Mouse (Mus musculus): ENCODE measurements around the gene Cd52. TPM values are rescaled to one million over a fixed set of nuclear protein-coding genes. Genes with fewer than 3 reads are reported as not detected.
A peak's percentile ranks its signal among the peaks of the same experiment; 100 is the strongest.

Gene Cd52
- total and polyA plus RNA-seq, 3 experiments, result 1,886 to 5,448 (median 2,306) TPM

- TF ChIP-seq EP300 (IDR thresholded peaks at IDR 0.05; ENCODE audit: low read length) (no peak), MAX (IDR thresholded peaks at IDR 0.05; ENCODE audit: low read length) (no peak), IRF4 (IDR thresholded peaks at IDR 0.05; ENCODE audit: low read depth, low read length) (no peak), MXI1 (IDR thresholded peaks at IDR 0.05; ENCODE audit: low read depth, low read length) (no peak), ZMIZ1 (IDR thresholded peaks at IDR 0.05; ENCODE audit: low read depth, low read length) (no peak), TBP (conservative IDR thresholded peaks at IDR 0.05; ENCODE audit: low read depth, low read length) (no peak), GABPA (IDR thresholded peaks at IDR 0.05; ENCODE audit: insufficient replicate concordance, low read depth, low read length) (no peak)
- no peak overlapping the region for H3K4me3 ChIP-seq (replicated peaks in 1 of 3; ENCODE audit: low read depth in 2 of 3, low read length in 2 of 3, poor library complexity in 1 of 3)
- H3K27me3 ChIP-seq (replicated peaks), result no peaks in the 10 kb centered on the region
- H3K36me3 ChIP-seq (replicated peaks in 1 of 2; ENCODE audit: control insufficient read depth in 1 of 2, insufficient read depth in 1 of 2, low read length in 1 of 2), result peaks cover 20 to 34% of the 10 kb centered on the region in 2 experiments
- in situ Hi-C loops (cut with MboI; ENCODE audit: low pct_ligation_motif_present, low pct_unique_long_range_greater_than_20kb, low sequenced_read_pairs) (no loop called here), dilution Hi-C loops (cut with MboI; ENCODE audit: extremely low pct_ligation_motif_present, extremely low pct_unique_long_range_greater_than_20kb, low sequenced_read_pairs) (no loop called here)
- H3K9me3 ChIP-seq (replicated peaks; ENCODE audit: low read length), result no peaks in the 10 kb centered on the region
- DNase-seq (ENCODE audit: extremely low read depth), result no peak
- H3K27ac ChIP-seq (ENCODE audit: insufficient read depth, low read depth), result 0 out of 2 replicates have a peak overlapping the region, but pooled peaks have one; percentile 19
- peaks cover 49 to 89% of the 10 kb centered on the region in 2 experiments for H3K4me1 ChIP-seq (ENCODE audit: control insufficient read depth in 1 of 2, insufficient read depth in 2 of 2)
- no peak overlapping the region for H3K4me2 ChIP-seq (ENCODE audit: insufficient read depth, low read depth, poor library complexity, severe bottlenecking)
- H3K79me2 ChIP-seq (replicated peaks; ENCODE audit: control insufficient read depth, extremely low read depth, insufficient read depth, poor library complexity, severe bottlenecking), result no peaks in the 10 kb centered on the region
- H3K9ac ChIP-seq (ENCODE audit: insufficient read depth, low read depth), result no peak overlapping the region
Observed at GRCm38 (mm10) chr4:134116501-134116900, 21.6 kb upstream of the Cd52 start.

- Histone ChIP-seq H3K4me2 (ENCODE audit: insufficient read depth, low read depth, poor library complexity, severe bottlenecking) (no peak overlapping the region), H3K27me3 (replicated peaks) (no peaks in the 10 kb centered on the region), H3K79me2 (replicated peaks; ENCODE audit: control insufficient read depth, extremely low read depth, insufficient read depth, poor library complexity, severe bottlenecking) (no peaks in the 10 kb centered on the region), H3K27ac (ENCODE audit: insufficient read depth, low read depth) (no peak overlapping the region; the same call in 1 of the 2 replicates), H3K9me3 (replicated peaks; ENCODE audit: low read length) (no peaks in the 10 kb centered on the region), H3K9ac (ENCODE audit: insufficient read depth, low read depth) (no peak overlapping the region), H3K4me3 (replicated peaks in 1 of 3; ENCODE audit: low read depth in 2 of 3, low read length in 2 of 3, poor library complexity in 1 of 3) (no peak overlapping the region), H3K4me1 (ENCODE audit: control insufficient read depth in 1 of 2, insufficient read depth in 2 of 2) (peaks cover 45 to 83% of the 10 kb centered on the region in 2 experiments), H3K36me3 (replicated peaks in 1 of 2; ENCODE audit: control insufficient read depth in 1 of 2, insufficient read depth in 1 of 2, low read length in 1 of 2) (peaks cover 24 to 41% of the 10 kb centered on the region in 2 experiments)
- dilution Hi-C loops (cut with MboI; ENCODE audit: extremely low pct_ligation_motif_present, extremely low pct_unique_long_range_greater_than_20kb, low sequenced_read_pairs), result no loop called here
- DNase-seq (ENCODE audit: extremely low read depth), result no peak
- TF ChIP-seq ZMIZ1 (IDR thresholded peaks at IDR 0.05; ENCODE audit: low read depth, low read length) (no peak), ZKSCAN1 (IDR thresholded peaks at IDR 0.05; ENCODE audit: borderline replicate concordance, low read depth, low read length) (no peak), CHD2 (IDR thresholded peaks at IDR 0.05; ENCODE audit: low read length) (no peak)
- in situ Hi-C loops (cut with MboI; ENCODE audit: low pct_ligation_motif_present, low pct_unique_long_range_greater_than_20kb, low sequenced_read_pairs), result no loop called here
Observed at GRCm38 (mm10) chr4:134115215-134116144, 20.6 kb upstream of the Cd52 start.

GRCm38 (mm10) chr4:134114038-134114437 is 19.2 kb upstream of the Cd52 start:
- Histone ChIP-seq H3K9ac (ENCODE audit: insufficient read depth, low read depth) (no peak overlapping the region), H3K79me2 (replicated peaks; ENCODE audit: control insufficient read depth, extremely low read depth, insufficient read depth, poor library complexity, severe bottlenecking) (no peaks in the 10 kb centered on the region), H3K4me1 (ENCODE audit: control insufficient read depth in 1 of 2, insufficient read depth in 2 of 2) (peaks cover 37 to 84% of the 10 kb centered on the region in 2 experiments), H3K27me3 (replicated peaks) (no peaks in the 10 kb centered on the region), H3K4me2 (ENCODE audit: insufficient read depth, low read depth, poor library complexity, severe bottlenecking) (no peak overlapping the region), H3K27ac (ENCODE audit: insufficient read depth, low read depth) (no peak overlapping the region), H3K9me3 (replicated peaks; ENCODE audit: low read length) (no peaks in the 10 kb centered on the region), H3K4me3 (replicated peaks in 1 of 3; ENCODE audit: low read depth in 2 of 3, low read length in 2 of 3, poor library complexity in 1 of 3) (no peak overlapping the region), H3K36me3 (replicated peaks in 1 of 2; ENCODE audit: control insufficient read depth in 1 of 2, insufficient read depth in 1 of 2, low read length in 1 of 2) (peaks cover 36 to 55% of the 10 kb centered on the region in 2 experiments)
- in situ Hi-C loops (cut with MboI; ENCODE audit: low pct_ligation_motif_present, low pct_unique_long_range_greater_than_20kb, low sequenced_read_pairs), result no loop called here
- dilution Hi-C loops (cut with MboI; ENCODE audit: extremely low pct_ligation_motif_present, extremely low pct_unique_long_range_greater_than_20kb, low sequenced_read_pairs), result no loop called here
- no peak for DNase-seq (ENCODE audit: extremely low read depth)
- no peak for TF ChIP-seq MAX (IDR thresholded peaks at IDR 0.05; ENCODE audit: low read length)
- TF ChIP-seq BHLHE40 (IDR thresholded peaks at IDR 0.05; ENCODE audit: low read depth, low read length), result no peak
- TF ChIP-seq E2F4 (IDR thresholded peaks at IDR 0.05; ENCODE audit: insufficient replicate concordance, low read depth, low read length), result no peak
- TF ChIP-seq CTCF (conservative IDR thresholded peaks at IDR 0.05 in 1 of 2, IDR thresholded peaks at IDR 0.05 in 1 of 2; ENCODE audit: low read depth in 2 of 2, low read length in 2 of 2), result no peak
- TF ChIP-seq JUND (conservative IDR thresholded peaks at IDR 0.05; ENCODE audit: low read depth, low read length), result no peak

Data from CH12.LX (cell line).